Mouse (Mus musculus) frontal cortex, postnatal 10 days (tissue): ENCODE data around the gene Cyfip1.
A peak's percentile ranks its signal among the peaks of the same experiment; 100 is the strongest.
"Not testable (repeated sequence)": the region's sequence is repeated elsewhere in the genome, so short reads cannot be mapped to it uniquely, and the experiment has no call there.

ENCODE experiments used
- DNase-seq, 2 experiments: peaks; one replicate each; pipeline ENCODE4 v3.0.0; 2022; ENCODE audit warnings: low spot score in 2 of 2, mixed read lengths in 1 of 2

Gene Cyfip1

GRCm38 (mm10) chr7:55865044-55865443 is 23.5 kb downstream of the Cyfip1 start:
- no peak for DNase-seq

GRCm38 (mm10) chr7:55865750-55866416 is 24.3 kb downstream of the Cyfip1 start:
- DNase-seq: no peak

GRCm38 (mm10) chr7:55868247-55868646 is 26.7 kb downstream of the Cyfip1 start:
- no peak for DNase-seq

- DNase-seq: no peak
Observed at GRCm38 (mm10) chr7:55869220-55869619, 27.7 kb downstream of the Cyfip1 start.

GRCm38 (mm10) chr7:55870340-55871020 is 28.9 kb downstream of the Cyfip1 start:
- no peak for DNase-seq

- DNase-seq: no peak
Observed at GRCm38 (mm10) chr7:55871476-55871875, 29.9 kb downstream of the Cyfip1 start.

- no peak for DNase-seq
Observed at GRCm38 (mm10) chr7:55874703-55875102, 33.2 kb downstream of the Cyfip1 start.

- DNase-seq: no peak
Observed at GRCm38 (mm10) chr7:55877721-55878120, 36.2 kb downstream of the Cyfip1 start.

GRCm38 (mm10) chr7:55880882-55881281 is 39.3 kb downstream of the Cyfip1 start:
- no peak for DNase-seq

- DNase-seq: no peak
Observed at GRCm38 (mm10) chr7:55888603-55889002, 47.1 kb downstream of the Cyfip1 start.

GRCm38 (mm10) chr7:55889996-55890395 is 48.5 kb downstream of the Cyfip1 start:
- DNase-seq: no peak

GRCm38 (mm10) chr7:55890731-55891130 is 49.2 kb downstream of the Cyfip1 start:
- no peak for DNase-seq

- no peak for DNase-seq
Observed at GRCm38 (mm10) chr7:55891797-55892196, 50.3 kb downstream of the Cyfip1 start.

- no peak for DNase-seq
Observed at GRCm38 (mm10) chr7:55903766-55904165, 62.2 kb downstream of the Cyfip1 start.

GRCm38 (mm10) chr7:55905449-55905848 is 63.9 kb downstream of the Cyfip1 start:
- DNase-seq: no peak

GRCm38 (mm10) chr7:55909519-55909918 is 68.0 kb downstream of the Cyfip1 start:
- no peak for DNase-seq

- DNase-seq: no peak
Observed at GRCm38 (mm10) chr7:55910356-55910755, 68.8 kb downstream of the Cyfip1 start.

- DNase-seq: peak in 1 of 2 experiments; percentile 24
Observed at GRCm38 (mm10) chr7:55911371-55911770, 69.8 kb downstream of the Cyfip1 start.

GRCm38 (mm10) chr7:55912118-55912517 is 70.6 kb downstream of the Cyfip1 start:
- DNase-seq: no peak

- DNase-seq: not testable (repeated sequence)
Observed at GRCm38 (mm10) chr7:55918365-55918764, 76.8 kb downstream of the Cyfip1 start.

GRCm38 (mm10) chr7:55927262-55927661 is 85.7 kb downstream of the Cyfip1 start:
- no peak for DNase-seq

GRCm38 (mm10) chr7:55928649-55929048 is 87.1 kb downstream of the Cyfip1 start:
- no peak for DNase-seq

GRCm38 (mm10) chr7:55935025-55935424 is 93.5 kb downstream of the Cyfip1 start:
- no peak for DNase-seq
